Mouse (Mus musculus) bone marrow, adult 2 months (tissue): ENCODE measurements around the gene Mrpl12.

Experiments used
- CTCF ChIP-seq: fragments of 200-500 bp; IDR thresholded peaks from 2 replicates; pipeline ENCODE4 v1.5.1; 2011; ENCODE audit warnings: low read length, control low read depth; ENCODE audit not compliant: control insufficient read depth, insufficient read depth
- POLR2A ChIP-seq: fragments of 200-500 bp; IDR thresholded peaks from 2 replicates; pipeline ENCODE4 v1.6.1; 2011; ENCODE audit warnings: low read depth, mild to moderate bottlenecking, control low read depth, low read length, borderline replicate concordance; ENCODE audit not compliant: control insufficient read depth

GRCm38 (mm10) chr11:120525959-120526358 lies 41.5 kb downstream of the Mrpl12 start:
- TF ChIP-seq POLR2A = no peak
- no peak for TF ChIP-seq CTCF
